Mouse (Mus musculus): ENCODE measurements at regions not wholly inside any gene's neighbourhood (a gene's known extent, or its start where the extent isn't known, plus 50 kb on each side); places are given as distances from the start of the nearest gene placed in this dataset.

- TF ChIP-seq MYOD1 (IDR thresholded peaks at IDR 0.05; ENCODE audit: control insufficient read depth, insufficient read length, low read depth), result no peak
- TF ChIP-seq USF1 (IDR thresholded peaks at IDR 0.05; ENCODE audit: low read depth), result no peak
- TF ChIP-seq CTCF (IDR thresholded peaks at IDR 0.05; ENCODE audit: control insufficient read depth, insufficient read depth, insufficient read length), result no peak
Observed at GRCm38 (mm10) chr5:43048196-43049050, 184.5 kb upstream of the Cpeb2 start.

All from C2C12 (cell line).